Mouse (Mus musculus) limb, embryonic 10.5 days (tissue): ENCODE results near the gene Tubb5. TPM values are rescaled to one million over a fixed set of nuclear protein-coding genes. Genes with fewer than 3 reads are reported as not detected.
A peak's percentile ranks its signal among the peaks of the same experiment; 100 is the strongest.

Source experiments
- DNase-seq: peaks from one replicate; pipeline ENCODE4 v3.0.0-alpha.2; 2017; ENCODE audit warnings: low spot score
- H3K27ac ChIP-seq: fragments of 300-500 bp; sonication (generic); 2 replicates; pipeline ENCODE4 v1.5.1; 2016; ENCODE audit warnings: mild to moderate bottlenecking
- H3K27me3 ChIP-seq: fragments of 300-500 bp; sonication (generic); 2 replicates; pipeline ENCODE4 v1.6.1; 2016; ENCODE audit warnings: low read depth, mild to moderate bottlenecking; ENCODE audit not compliant: poor library complexity, severe bottlenecking
- H3K36me3 ChIP-seq: fragments of 300-500 bp; sonication (generic); 2 replicates; pipeline ENCODE4 v1.6.1; 2016; ENCODE audit warnings: mild to moderate bottlenecking, moderate library complexity
- H3K4me1 ChIP-seq: fragments of 300-500 bp; sonication (generic); 2 replicates; pipeline ENCODE4 v1.6.1; 2016
- H3K4me3 ChIP-seq: fragments of 300-500 bp; sonication (generic); 2 replicates; pipeline ENCODE4 v1.5.1; 2016; ENCODE audit warnings: mild to moderate bottlenecking, moderate library complexity
- H3K9me3 ChIP-seq: fragments of 300-500 bp; sonication (generic); replicated peaks from 2 replicates; pipeline ENCODE4 v1.6.1; 2016; ENCODE audit warnings: mild to moderate bottlenecking
- WGBS: fragments of 180-500 bp; shearing (Covaris S2); methylation state at CpG from one replicate; pipeline ENCODE4 v1.1.7; 2016; 5-methylcytosine and 5-hydroxymethylcytosine counted together
- polyA plus RNA-seq: library from polyadenylated mRNA; unstranded; fragments of >200 nt; fragmentation: Nextera tagmentation; extraction: Ambion mirVana; gene quantifications from 2 replicates; pipeline ENCODE4 v1.2.1, GENCODE M21; 2016

Gene Tubb5
- polyA plus RNA-seq, 1 experiment from 2014 or later = 1,509 TPM

DNA sequence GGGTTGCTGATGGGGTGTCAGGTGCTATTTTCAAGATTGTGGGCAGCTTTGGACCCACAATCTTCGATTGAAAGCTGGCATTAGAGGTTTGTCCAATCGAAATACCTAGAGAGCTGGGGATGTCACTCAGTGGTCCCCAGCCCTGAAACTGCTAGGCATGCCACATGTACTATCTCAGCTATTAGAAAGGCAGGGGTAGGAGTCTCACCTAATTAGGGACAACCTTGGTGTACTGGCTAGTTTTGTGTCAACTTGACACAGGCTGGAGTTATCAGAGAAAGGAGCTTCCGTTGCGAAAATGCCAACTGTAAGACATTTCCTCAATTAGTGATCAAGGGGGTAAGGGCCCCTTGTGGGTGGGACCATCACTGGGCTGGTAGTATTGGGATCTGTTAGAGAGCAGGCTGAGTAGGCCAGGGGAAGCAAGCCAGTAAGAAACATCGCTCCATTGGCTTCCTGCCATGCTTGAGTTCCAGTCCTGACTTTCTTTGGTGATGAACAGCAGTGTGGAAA is 4.8 kb downstream of the Tubb5 start:
- H3K27ac ChIP-seq = no peak overlapping the region
- peak; percentile 55 for DNase-seq
- peaks cover 31% of the 10 kb centered on the region for H3K4me1 ChIP-seq
- H3K36me3 ChIP-seq = peaks cover 73% of the 10 kb centered on the region
- WGBS = 20% methylated on average over 5 of the region's 5 CpGs
- 0 out of 2 replicates have a peak overlapping the region, but pooled peaks have one; percentile 6 for H3K4me3 ChIP-seq
- no peaks in the 10 kb centered on the region for H3K9me3 ChIP-seq
- no peaks in the 10 kb centered on the region for H3K27me3 ChIP-seq

DNA sequence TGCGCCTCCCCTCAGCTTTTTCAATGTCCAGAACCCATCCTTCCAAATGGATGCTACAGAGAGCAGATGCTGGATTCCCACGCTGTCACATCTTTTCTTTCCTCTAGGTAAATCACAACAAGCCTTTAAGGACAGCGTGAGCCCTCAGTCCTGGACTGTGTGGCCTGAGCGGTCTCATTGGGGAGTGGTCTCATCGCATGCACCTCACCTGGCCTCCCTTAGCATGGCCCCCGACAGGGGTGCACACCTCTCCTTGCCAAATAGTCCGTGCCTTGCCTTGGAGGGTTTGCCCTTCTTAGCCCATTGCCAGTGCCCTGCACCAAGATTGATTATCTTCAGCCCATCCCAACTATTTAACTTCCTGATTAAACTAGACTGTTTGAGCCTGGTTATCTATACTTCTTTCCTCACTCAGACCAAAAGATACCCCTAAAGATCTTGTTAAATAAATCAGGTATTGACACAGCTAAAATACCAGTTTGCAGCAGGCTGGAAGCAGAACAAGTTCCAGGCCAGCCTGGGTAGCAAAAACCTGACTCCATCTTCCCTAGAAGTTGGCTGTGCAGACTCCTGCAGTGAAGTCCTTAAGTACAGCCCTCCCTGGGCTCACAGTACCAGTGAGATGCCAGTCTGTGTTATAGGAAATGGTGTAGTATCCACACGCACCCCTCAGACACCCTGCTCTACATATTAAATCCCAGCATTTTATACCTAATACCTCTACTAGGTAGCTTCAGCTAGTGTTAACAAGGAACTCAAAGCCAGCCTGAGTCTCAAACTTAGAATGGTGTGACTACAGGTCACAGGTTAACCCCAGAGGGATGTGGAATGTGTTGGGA is 5.5 kb downstream of the Tubb5 start:
- 70% methylated on average over 8 of the region's 8 CpGs for WGBS

DNA sequence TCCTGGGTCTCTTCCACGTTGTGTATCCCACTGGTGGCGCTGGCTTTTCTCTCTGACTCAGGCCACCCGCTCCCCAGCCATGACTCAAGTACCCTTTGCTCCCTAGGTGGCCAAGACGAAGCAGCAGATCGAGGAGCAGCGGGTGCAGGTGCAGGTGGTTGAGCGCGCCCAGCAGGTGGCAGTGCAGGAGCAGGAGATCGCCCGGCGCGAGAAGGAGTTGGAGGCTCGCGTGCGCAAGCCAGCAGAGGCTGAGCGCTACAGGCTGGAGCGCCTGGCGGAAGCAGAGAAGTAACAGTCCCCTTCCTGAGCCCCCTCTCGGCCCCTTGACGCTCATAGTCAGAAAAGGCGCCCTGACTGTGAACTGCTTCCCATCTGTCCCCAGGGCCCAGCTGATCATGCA is 8.4 kb downstream of the Tubb5 start:
- H3K9me3 ChIP-seq = no peaks in the 10 kb centered on the region
- 3% methylated on average over 21 of the region's 21 CpGs for WGBS
- peaks cover 16% of the 10 kb centered on the region for H3K4me1 ChIP-seq
- peak; percentile 91 for DNase-seq
- H3K27ac ChIP-seq = peak overlapping the region; percentile 46; the same call in 1 of the 2 replicates
- peak overlapping the region; percentile 33 for H3K4me3 ChIP-seq
- peaks cover 85% of the 10 kb centered on the region for H3K36me3 ChIP-seq
- no peaks in the 10 kb centered on the region for H3K27me3 ChIP-seq

More for the DNA sequence above, 5.5 kb downstream of the Tubb5 start:
- H3K4me3 ChIP-seq = 0 out of 2 replicates have a peak overlapping the region, but pooled peaks have one; percentile 6
- H3K27me3 ChIP-seq = no peaks in the 10 kb centered on the region
- H3K4me1 ChIP-seq = peaks cover 31% of the 10 kb centered on the region
- DNase-seq = no peak
- H3K36me3 ChIP-seq = peaks cover 80% of the 10 kb centered on the region
- H3K27ac ChIP-seq = no peak overlapping the region
- H3K9me3 ChIP-seq = no peaks in the 10 kb centered on the region

DNA sequence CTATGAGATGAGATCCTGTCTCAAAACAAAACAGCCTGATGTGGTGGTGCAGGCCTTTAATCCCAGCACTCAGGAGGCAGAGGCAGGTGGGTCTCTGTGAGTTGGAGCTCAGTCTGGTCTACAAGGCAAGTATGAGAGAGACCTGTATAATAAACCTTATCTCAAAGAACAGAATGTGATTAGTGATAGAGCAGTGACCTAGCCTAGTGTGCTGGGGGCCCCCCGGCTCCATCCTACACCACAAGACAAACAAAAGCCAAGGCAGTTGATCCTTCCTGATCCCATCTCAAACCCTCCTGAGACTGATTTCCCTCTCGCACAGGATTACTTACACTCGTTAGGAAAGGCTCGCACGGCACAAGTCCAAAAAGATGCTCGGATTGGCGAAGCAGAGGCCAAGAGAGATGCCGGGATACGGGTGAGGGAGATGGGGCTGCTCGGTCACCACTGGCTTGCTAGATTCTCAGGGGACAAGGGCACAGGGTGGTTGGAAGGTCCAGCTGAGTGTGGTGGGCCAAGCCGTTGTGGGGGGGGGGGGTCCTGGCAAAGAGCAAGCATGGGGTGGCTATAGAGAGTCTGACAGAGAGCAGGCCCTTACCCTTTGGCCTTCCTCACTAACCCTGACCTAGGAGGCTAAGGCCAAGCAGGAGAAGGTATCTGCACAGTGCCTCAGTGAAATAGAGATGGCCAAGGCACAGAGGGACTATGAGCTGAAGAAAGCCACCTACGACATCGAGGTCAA is 12.8 kb downstream of the Tubb5 start:
- peaks cover 46% of the 10 kb centered on the region for H3K36me3 ChIP-seq
- WGBS = 94% methylated on average over 13 of the region's 13 CpGs

DNA sequence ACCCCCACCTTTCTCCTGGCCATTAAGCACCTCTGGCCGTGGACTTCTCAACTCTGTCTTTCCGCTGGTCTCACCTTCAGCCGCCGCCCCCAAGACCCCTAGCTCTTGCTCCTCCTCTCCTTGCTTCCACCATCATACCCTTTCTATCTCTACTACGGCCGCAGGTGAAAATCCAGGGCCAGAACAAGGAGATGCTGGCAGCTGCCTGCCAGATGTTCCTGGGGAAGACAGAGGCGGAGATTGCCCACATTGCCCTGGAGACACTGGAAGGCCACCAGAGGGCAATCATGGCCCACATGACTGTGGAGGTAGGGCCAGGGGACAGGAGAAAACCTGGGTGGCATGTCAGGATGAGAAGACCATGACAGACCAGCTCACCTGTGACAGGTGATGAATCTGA is 13.7 kb downstream of the Tubb5 start:
- WGBS = 41% methylated on average over 7 of the region's 7 CpGs
- Histone ChIP-seq H3K27me3 (peaks cover 21% of the 10 kb centered on the region), H3K9me3 (no peaks in the 10 kb centered on the region), H3K36me3 (peaks cover 45% of the 10 kb centered on the region), H3K4me3 (peak overlapping the region; percentile 78), H3K4me1 (peaks cover 36% of the 10 kb centered on the region), H3K27ac (peak overlapping the region; percentile 91)
- DNase-seq = peak; percentile 63

More for the DNA sequence above, 12.8 kb downstream of the Tubb5 start:
- DNase-seq = no peak
- H3K4me1 ChIP-seq = peaks cover 44% of the 10 kb centered on the region
- H3K4me3 ChIP-seq = no peak overlapping the region
- H3K27ac ChIP-seq = no peak overlapping the region
- no peaks in the 10 kb centered on the region for H3K9me3 ChIP-seq
- peaks cover 14% of the 10 kb centered on the region for H3K27me3 ChIP-seq

DNA sequence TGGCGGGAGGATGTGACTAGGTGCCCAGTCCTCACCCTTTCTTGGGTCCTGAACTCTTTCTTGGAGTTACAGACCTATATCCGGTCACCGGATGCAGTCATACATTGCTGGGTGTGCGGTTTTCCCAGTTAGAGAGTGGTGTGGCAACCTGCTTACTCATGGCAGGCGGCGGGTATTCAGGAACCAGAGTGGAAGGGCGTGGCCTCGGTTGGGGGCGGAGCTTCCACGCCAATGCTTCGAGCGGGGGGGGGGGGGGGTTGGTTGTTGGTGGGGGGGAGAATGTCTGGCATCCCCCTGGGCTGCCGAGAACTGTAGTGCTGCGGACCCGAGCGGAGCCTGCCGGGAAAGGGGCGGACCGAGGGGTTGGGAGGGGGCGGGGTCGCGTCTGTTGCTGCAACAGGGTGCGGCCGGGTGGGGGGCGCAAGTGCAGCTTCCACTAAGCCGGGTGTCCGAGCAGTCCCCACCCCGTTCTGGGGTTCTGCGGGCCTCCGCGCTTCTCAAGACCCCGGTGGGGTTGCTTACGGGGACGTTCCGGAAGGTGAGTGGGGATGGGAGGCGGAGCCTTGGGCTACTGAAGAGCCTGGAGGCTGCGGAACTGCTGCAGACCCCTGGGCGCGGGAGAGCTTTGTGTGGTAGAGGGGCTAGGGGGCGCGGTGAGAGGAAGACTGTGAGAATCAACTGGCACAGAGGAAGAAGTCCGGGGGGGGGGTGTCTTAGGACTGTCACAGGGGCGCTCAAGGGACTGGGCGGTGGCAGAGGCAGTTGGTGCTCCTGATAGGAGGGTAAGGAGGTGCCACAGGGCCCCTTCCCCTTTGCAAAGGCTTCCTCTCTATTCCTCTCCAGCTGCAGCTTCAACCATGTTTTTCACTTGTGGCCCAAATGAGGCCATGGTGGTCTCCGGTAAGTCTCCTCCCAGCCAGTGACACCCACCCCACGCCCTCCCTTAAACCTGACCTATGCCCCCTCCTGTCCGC is 14.9 kb downstream of the Tubb5 start, which contains the start of gene Flot1:
Flot1 (plus strand) TSS at position 267 of the 974 bp plus-strand sequence.
- Histone ChIP-seq H3K9me3 (no peaks in the 10 kb centered on the region), H3K36me3 (peaks cover 37% of the 10 kb centered on the region), H3K27ac (peak within 1 kb of the TSS; percentile 91), H3K4me3 (peak within 1 kb of the TSS; percentile 78), H3K4me1 (peaks cover 35% of the 10 kb centered on the region), H3K27me3 (peaks cover 21% of the 10 kb centered on the region)
- peak; percentile 96 for DNase-seq
- WGBS = 0% methylated on average over 47 of the region's 47 CpGs

DNA sequence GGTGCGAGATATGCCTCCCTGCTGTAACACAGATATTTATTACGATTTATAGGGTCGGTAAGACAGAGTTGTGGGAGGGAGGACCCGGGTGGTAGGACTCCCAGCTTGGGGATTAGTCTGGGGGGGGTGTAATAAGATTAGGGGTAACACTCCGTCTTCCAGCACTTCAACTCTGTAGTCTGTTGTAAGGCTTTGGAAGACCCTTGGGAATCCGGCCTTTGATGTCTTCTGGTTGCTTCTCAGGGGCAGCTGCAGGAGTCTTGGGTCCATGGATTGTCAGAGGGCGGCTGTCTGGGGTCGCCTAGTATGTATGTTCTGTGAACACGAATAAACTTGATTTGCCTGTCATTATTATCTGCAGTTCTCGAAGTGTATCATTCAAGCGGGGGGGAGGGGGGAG is 15.5 kb downstream of the Tubb5 start:
- peaks cover 30% of the 10 kb centered on the region for H3K36me3 ChIP-seq
- peaks cover 21% of the 10 kb centered on the region for H3K27me3 ChIP-seq
- peaks cover 36% of the 10 kb centered on the region for H3K4me1 ChIP-seq
- H3K27ac ChIP-seq = peak overlapping the region; percentile 91
- H3K4me3 ChIP-seq = peak overlapping the region; percentile 78
- DNase-seq = no peak
- H3K9me3 ChIP-seq = no peaks in the 10 kb centered on the region
- 4% methylated on average over 11 of the region's 11 CpGs for WGBS

DNA sequence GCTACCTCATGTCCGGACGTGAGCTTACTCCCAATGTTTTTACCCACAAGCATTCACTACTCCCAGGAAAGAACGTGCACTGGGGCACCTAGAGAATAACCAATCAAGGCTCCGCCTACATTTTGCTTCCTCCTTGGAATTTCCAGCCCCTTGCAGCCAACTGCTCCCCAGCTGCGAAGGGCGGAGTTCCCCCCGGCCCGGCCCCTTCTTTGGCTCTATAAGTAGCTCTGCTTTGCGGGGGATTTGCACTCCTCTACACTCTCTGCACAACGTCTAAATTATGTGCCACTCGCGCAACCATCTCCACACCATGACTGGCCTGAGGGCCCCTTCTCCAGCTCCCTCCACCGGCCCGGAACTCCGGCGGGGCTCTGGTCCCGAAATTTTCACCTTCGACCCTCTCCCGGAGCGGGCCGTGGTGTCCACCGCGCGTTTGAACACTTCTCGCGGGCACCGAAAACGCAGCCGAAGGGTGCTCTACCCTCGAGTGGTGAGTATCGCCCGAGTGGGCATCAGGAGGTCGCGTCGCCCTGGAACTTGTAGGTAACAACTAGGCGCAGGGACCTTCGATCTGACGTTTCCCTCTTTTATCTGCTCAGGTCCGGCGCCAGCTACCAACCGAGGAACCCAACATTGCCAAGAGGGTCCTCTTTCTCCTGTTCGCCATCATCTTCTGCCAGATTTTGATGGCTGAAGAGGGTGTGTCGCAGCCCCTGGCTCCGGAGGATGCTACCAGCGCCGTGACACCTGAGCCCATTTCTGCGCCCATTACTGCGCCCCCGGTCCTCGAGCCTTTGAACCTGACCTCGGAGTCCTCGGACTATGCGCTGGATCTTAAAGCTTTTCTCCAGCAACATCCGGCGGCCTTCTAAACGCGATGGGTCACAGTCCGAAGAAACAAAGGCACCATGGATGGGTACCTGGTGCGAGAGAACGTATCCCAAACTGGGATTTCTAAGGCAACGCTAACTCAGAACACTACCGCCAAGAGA is 16.4 kb downstream of the Tubb5 start, which contains the start of gene Ier3:
Ier3 (plus strand) TSS at position 246 of the 992 bp plus-strand sequence.
- under 1% methylated on average over 62 of the region's 62 CpGs for WGBS
- DNase-seq = peak; percentile 82
- H3K4me1 ChIP-seq = peaks cover 44% of the 10 kb centered on the region

DNA sequence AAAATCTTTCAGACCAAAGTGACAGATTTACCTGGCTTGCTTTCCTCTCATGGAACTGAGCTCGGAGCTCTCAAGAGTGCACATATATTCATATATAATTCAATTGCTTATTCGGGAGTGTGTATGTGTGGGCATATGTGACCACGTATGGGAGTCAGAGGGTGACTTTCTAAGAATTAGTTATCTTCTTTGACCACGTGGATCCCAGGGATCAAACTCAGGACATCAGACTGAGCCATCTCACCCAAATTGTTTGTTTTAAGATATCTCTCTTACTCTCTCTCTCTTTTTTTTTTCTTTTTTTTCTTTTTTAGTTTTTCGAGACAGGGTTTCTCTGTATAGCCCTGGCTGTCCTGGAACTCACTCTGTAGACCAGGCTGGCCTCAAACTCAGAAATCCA is 18.0 kb downstream of the Tubb5 start:
- no peak overlapping the region for H3K4me3 ChIP-seq
- peaks cover 5% of the 10 kb centered on the region; the same call in 1 of the 2 replicates for H3K36me3 ChIP-seq
- H3K27me3 ChIP-seq = peaks cover 28% of the 10 kb centered on the region
- H3K27ac ChIP-seq = no peak overlapping the region
- 80% methylated on average over 5 of the region's 5 CpGs for WGBS
- H3K9me3 ChIP-seq = no peaks in the 10 kb centered on the region
- H3K4me1 ChIP-seq = peaks cover 51% of the 10 kb centered on the region
- no peak for DNase-seq

More for the DNA sequence above, 16.4 kb downstream of the Tubb5 start, which contains the start of gene Ier3:
- H3K9me3 ChIP-seq = no peaks in the 10 kb centered on the region
- peak within 1 kb of the TSS; percentile 78 for H3K4me3 ChIP-seq
- H3K36me3 ChIP-seq = peaks cover 22% of the 10 kb centered on the region
- H3K27ac ChIP-seq = peak within 1 kb of the TSS; percentile 91
- peaks cover 21% of the 10 kb centered on the region for H3K27me3 ChIP-seq

DNA sequence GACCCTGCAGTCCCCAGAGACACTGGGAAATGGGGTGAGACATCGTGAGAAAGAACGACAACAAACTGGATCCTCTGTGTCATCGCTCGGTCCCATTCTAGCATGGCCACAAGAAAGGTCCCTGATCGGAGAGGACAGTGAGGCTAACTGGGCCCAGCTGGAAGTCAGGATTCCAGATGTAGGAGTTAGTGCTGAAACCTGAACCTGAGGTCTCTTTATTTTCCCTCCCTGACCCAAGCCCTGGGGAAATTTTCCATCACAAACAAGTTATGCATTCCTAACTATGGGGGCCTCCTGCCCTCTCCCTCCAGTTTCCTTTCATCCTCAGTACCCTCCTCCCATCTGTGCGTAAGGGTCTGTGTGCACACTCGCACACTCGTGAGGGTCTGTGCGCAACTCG is 20.9 kb downstream of the Tubb5 start:
- Histone ChIP-seq H3K27ac (peak overlapping the region; percentile 67), H3K9me3 (no peaks in the 10 kb centered on the region), H3K4me1 (peaks cover 33% of the 10 kb centered on the region), H3K36me3 (no peaks in the 10 kb centered on the region), H3K27me3 (peaks cover 28% of the 10 kb centered on the region), H3K4me3 (no peak overlapping the region)
- DNase-seq = peak; percentile 57
- 49% methylated on average over 10 of the region's 10 CpGs for WGBS

DNA sequence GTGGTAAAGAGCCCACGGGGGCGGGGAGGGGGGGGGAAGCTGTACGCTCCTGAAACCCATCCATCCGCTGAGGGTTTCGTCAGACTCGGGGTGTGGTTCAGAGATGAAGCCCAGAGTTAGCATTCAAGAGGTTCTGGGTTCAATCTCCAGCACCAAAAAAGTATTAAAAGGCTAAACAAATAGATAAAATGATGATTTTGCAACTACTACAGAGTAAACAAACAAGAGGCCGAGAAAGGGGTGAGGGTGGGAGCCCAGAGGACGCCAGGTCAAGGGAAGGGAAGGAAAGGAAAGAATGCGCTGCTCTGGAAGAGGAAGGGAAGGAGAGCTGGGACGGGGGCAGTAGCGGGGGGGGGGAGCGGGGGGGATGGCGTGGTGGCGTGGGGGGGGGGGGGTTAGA is 21.4 kb downstream of the Tubb5 start:
- Histone ChIP-seq H3K9me3 (no peaks in the 10 kb centered on the region), H3K4me1 (peaks cover 27% of the 10 kb centered on the region), H3K27me3 (peaks cover 22% of the 10 kb centered on the region), H3K27ac (peak overlapping the region; percentile 67), H3K4me3 (no peak overlapping the region), H3K36me3 (no peaks in the 10 kb centered on the region)
- DNase-seq = no peak
- 38% methylated on average over 10 of the region's 14 CpGs for WGBS
